Mouse (Mus musculus): ENCODE results near the gene Grb10. TPM values are rescaled to one million over a fixed set of nuclear protein-coding genes. Genes with fewer than 3 reads are reported as not detected.

Grb10 gene
- polyA plus RNA-seq, 1 experiment from 2014 or later, result 45.9 TPM

DNA sequence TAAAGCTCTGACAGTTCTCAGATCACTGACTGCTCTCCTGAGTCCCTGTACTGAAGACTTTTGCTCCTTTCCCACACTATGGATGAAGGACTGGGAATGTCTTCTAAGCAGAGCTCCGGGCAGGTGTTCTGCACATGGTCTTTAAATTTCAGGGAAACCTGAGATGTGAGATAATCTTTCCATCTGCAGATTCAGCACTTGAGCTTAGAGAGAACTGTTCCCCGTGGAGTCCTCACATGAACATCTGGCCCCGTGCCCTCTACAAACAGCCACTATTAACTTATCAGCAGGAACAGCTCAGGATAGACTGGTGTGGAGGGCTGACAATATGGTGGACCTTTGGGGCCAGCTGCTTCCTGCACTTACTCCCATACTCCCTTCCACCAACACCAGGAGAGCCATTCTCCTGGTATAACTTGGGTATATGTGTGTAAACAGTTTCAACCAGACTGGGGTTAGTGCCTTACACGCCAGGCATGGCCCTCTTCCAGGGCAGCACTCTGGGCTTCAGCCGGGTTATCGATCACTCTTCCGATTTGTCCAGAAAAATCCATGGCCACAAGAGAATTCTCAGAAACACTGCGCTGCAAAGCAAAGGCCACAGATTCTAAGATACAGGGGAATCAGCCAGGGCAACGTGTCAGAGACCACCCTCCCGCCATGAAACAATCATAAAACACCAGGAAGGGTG lies 101.0 kb downstream of the Grb10 start:
- Histone ChIP-seq H3K27me3 (replicated peaks; ENCODE audit: control insufficient read depth, insufficient read depth, low read length) (no peaks in the 10 kb centered on the region), H3K4me1 (replicated peaks; ENCODE audit: control insufficient read depth, insufficient read depth, low read length) (peaks cover 5% of the 10 kb centered on the region; the same call in 1 of the 2 replicates), H3K4me2 (replicated peaks; ENCODE audit: low read depth) (no peak overlapping the region), H3K9me3 (ENCODE audit: control insufficient read depth) (no peaks in the 10 kb centered on the region), H3K36me3 (ENCODE audit: control insufficient read depth, insufficient read depth) (peaks cover 34% of the 10 kb centered on the region), H3K27ac (ENCODE audit: low read depth, low read length) (no peak overlapping the region; the same call in 1 of the 2 replicates), H3K4me3 (ENCODE audit: low read depth, low read length) (no peak overlapping the region), H3K9ac (ENCODE audit: low read depth, low read length) (no peak overlapping the region)
- ATAC-seq, result no peak
- 78% methylated on average over 10 of the region's 10 CpGs for WGBS
- no peak for TF ChIP-seq CTCF (IDR thresholded peaks at IDR 0.05; ENCODE audit: low read depth)

DNA sequence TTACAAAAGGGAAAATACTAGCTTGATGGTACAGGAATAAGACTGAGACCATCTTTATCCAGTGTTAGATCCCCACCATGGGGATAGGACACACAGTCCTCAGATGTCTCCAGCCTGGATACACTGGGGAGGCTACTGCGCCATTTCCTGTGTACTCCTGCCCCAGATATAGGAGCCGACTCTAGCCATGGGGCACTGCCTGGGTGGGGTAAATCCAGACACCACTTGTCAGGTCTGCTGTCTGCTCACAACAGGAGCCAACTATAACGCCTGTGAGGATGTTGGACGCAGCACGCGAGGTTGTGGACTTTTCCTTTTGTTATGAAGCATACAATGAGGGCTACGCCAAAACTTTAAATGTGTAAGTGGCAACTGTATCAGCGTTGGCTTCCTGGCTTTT lies 103.7 kb downstream of the Grb10 start:
- no peak overlapping the region for H3K27ac ChIP-seq (ENCODE audit: low read depth, low read length)
- no peaks in the 10 kb centered on the region for H3K9me3 ChIP-seq (ENCODE audit: control insufficient read depth)
- TF ChIP-seq CTCF (IDR thresholded peaks at IDR 0.05; ENCODE audit: low read depth), result no peak
- no peak overlapping the region for H3K9ac ChIP-seq (ENCODE audit: low read depth, low read length)
- peaks cover 34% of the 10 kb centered on the region for H3K36me3 ChIP-seq (ENCODE audit: control insufficient read depth, insufficient read depth)
- no peak overlapping the region for H3K4me2 ChIP-seq (replicated peaks; ENCODE audit: low read depth)
- H3K4me3 ChIP-seq (ENCODE audit: low read depth, low read length), result no peak overlapping the region
- no peaks in the 10 kb centered on the region for H3K27me3 ChIP-seq (replicated peaks; ENCODE audit: control insufficient read depth, insufficient read depth, low read length)
- ATAC-seq, result no peak
- 86% methylated on average over 8 of the region's 8 CpGs for WGBS
- no peaks in the 10 kb centered on the region for H3K4me1 ChIP-seq (replicated peaks; ENCODE audit: control insufficient read depth, insufficient read depth, low read length)

DNA sequence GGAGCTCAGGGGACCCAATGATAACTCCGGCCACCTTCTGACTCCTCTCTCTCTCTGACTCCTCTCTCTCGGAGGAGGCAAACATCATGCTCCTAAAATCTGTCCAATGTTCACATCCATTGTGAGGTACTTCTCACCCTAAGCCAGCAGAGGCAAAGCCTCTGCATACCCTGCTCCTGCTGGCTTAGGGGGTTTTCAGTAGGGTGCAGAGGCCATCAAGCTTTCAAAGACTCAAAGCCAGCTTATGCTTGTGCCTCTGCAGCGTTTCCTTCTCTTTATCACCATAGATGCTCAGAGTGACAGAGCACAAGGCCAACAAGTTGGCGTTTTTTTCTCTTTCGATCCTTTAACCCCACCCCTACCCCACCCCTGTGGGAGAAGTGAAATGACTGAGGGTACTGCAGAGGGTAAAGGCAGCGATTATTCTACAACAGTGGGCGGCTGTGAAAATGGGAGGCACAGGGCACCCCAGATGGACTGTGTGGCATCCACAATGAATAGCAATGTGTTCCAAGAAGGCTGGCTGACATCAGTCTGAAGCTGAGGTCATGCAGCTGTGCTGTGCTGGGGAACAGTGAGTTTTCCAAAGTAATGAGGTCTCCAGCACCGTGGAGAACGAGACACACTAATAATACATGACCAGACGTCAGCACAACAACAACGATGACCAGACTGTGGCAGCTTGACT lies 106.2 kb downstream of the Grb10 start:
- Histone ChIP-seq H3K4me2 (replicated peaks; ENCODE audit: low read depth) (no peak overlapping the region), H3K27me3 (replicated peaks; ENCODE audit: control insufficient read depth, insufficient read depth, low read length) (no peaks in the 10 kb centered on the region), H3K4me1 (replicated peaks; ENCODE audit: control insufficient read depth, insufficient read depth, low read length) (no peaks in the 10 kb centered on the region), H3K4me3 (ENCODE audit: low read depth, low read length) (no peak overlapping the region), H3K9ac (ENCODE audit: low read depth, low read length) (no peak overlapping the region), H3K27ac (ENCODE audit: low read depth, low read length) (no peak overlapping the region), H3K36me3 (ENCODE audit: control insufficient read depth, insufficient read depth) (peaks cover 31% of the 10 kb centered on the region), H3K9me3 (ENCODE audit: control insufficient read depth) (no peaks in the 10 kb centered on the region)
- whole genome bisulfite sequencing, result 71% methylated on average over 11 of the region's 11 CpGs
- no peak for ATAC-seq
- no peak for TF ChIP-seq CTCF (IDR thresholded peaks at IDR 0.05; ENCODE audit: low read depth)

DNA sequence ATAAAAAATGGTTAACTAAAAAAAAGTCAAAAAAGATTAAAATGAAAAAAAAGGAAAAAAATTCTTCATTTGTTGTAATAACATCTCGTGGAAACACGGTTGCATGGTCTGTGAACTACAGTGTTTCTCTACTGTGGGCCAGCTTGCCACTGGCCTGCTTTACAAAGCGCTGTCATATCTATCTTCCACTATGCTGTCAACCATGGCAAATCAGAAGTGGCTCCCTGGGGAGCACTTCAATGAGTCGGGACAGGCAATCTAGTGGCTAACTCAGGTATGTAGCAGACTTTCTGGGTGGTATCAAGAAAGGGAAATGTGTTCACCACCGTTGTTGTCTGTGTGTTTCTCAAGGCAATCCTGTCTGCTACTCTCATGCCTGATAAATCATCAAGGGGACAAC lies 106.8 kb downstream of the Grb10 start:
- no peak overlapping the region for H3K9ac ChIP-seq (ENCODE audit: low read depth, low read length)
- no peaks in the 10 kb centered on the region for H3K9me3 ChIP-seq (ENCODE audit: control insufficient read depth)
- peaks cover 27% of the 10 kb centered on the region; the same call in 1 of the 2 replicates for H3K36me3 ChIP-seq (ENCODE audit: control insufficient read depth, insufficient read depth)
- H3K4me1 ChIP-seq (replicated peaks; ENCODE audit: control insufficient read depth, insufficient read depth, low read length), result no peaks in the 10 kb centered on the region
- H3K4me3 ChIP-seq (ENCODE audit: low read depth, low read length), result no peak overlapping the region
- WGBS, result 82% methylated on average over 5 of the region's 5 CpGs
- no peak for TF ChIP-seq CTCF (IDR thresholded peaks at IDR 0.05; ENCODE audit: low read depth)
- no peak overlapping the region for H3K27ac ChIP-seq (ENCODE audit: low read depth, low read length)
- no peaks in the 10 kb centered on the region for H3K27me3 ChIP-seq (replicated peaks; ENCODE audit: control insufficient read depth, insufficient read depth, low read length)
- H3K4me2 ChIP-seq (replicated peaks; ENCODE audit: low read depth), result no peak overlapping the region
- no peak for ATAC-seq

DNA sequence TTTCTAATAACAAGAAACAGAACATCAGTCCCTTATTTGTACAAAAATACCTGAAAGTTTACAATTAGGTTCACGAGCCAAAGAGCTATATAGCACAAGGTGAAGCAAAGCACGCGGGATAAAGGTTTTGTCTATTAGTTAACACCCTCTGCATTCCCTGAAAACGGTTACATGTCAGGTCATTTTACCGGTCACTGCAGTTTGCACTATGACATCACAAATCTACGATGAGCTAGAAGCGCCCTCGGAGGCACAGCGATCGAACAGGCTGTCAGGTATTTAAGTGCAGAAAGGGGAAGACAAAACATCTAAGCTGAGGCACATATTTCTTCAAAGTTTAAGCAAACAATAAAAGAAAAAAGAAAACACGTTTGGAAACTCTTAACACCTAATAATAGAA lies 108.0 kb downstream of the Grb10 start:
- ATAC-seq, result no peak
- Histone ChIP-seq H3K4me2 (replicated peaks; ENCODE audit: low read depth) (no peak overlapping the region), H3K9me3 (ENCODE audit: control insufficient read depth) (no peaks in the 10 kb centered on the region), H3K27me3 (replicated peaks; ENCODE audit: control insufficient read depth, insufficient read depth, low read length) (no peaks in the 10 kb centered on the region), H3K4me1 (replicated peaks; ENCODE audit: control insufficient read depth, insufficient read depth, low read length) (no peaks in the 10 kb centered on the region), H3K9ac (ENCODE audit: low read depth, low read length) (no peak overlapping the region), H3K4me3 (ENCODE audit: low read depth, low read length) (no peak overlapping the region), H3K27ac (ENCODE audit: low read depth, low read length) (no peak overlapping the region), H3K36me3 (ENCODE audit: control insufficient read depth, insufficient read depth) (peaks cover 16% of the 10 kb centered on the region; the same call in 1 of the 2 replicates)
- WGBS, result 85% methylated on average over 11 of the region's 11 CpGs
- no peak for TF ChIP-seq CTCF (IDR thresholded peaks at IDR 0.05; ENCODE audit: low read depth)

DNA sequence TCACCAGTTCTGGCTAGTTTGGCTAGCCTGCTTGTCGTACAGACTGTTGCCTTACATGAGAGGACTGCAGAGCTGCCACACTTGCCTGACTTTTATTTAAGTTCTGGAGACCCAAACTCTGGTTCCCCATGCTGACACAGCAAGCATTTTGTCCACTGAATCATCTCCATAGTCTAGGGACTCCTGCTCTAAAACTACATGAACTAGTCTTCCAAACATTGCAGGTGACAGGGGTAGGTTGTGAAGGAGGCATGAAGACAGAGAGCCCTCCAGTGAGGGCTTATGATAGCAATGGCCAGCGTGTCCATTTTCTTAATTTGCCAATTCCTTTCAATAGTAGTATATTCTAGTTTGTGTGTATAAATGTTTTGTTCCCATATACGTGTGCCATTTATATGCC lies 109.4 kb downstream of the Grb10 start:
- no peak for TF ChIP-seq CTCF (IDR thresholded peaks at IDR 0.05; ENCODE audit: low read depth)
- WGBS, result 87% methylated on average over 3 of the region's 3 CpGs
- Histone ChIP-seq H3K27me3 (replicated peaks; ENCODE audit: control insufficient read depth, insufficient read depth, low read length) (no peaks in the 10 kb centered on the region), H3K9me3 (ENCODE audit: control insufficient read depth) (no peaks in the 10 kb centered on the region), H3K4me1 (replicated peaks; ENCODE audit: control insufficient read depth, insufficient read depth, low read length) (no peaks in the 10 kb centered on the region), H3K27ac (ENCODE audit: low read depth, low read length) (peak overlapping the region; percentile 41; the same call in 1 of the 2 replicates), H3K36me3 (ENCODE audit: control insufficient read depth, insufficient read depth) (peaks cover 12% of the 10 kb centered on the region; the same call in 1 of the 2 replicates), H3K4me2 (replicated peaks; ENCODE audit: low read depth) (no peak overlapping the region), H3K4me3 (ENCODE audit: low read depth, low read length) (no peak overlapping the region), H3K9ac (ENCODE audit: low read depth, low read length) (no peak overlapping the region)
- no peak for ATAC-seq

Measured in intestine, postnatal 0 days (tissue).